Mouse (Mus musculus) urinary bladder, postnatal 14 days (tissue): ENCODE measurements around the gene Fnbp1.

Experiments
- DNase-seq: peaks from one replicate; pipeline ENCODE4 v3.0.0; 2021; ENCODE audit warnings: low spot score

Gene Fnbp1

DNA sequence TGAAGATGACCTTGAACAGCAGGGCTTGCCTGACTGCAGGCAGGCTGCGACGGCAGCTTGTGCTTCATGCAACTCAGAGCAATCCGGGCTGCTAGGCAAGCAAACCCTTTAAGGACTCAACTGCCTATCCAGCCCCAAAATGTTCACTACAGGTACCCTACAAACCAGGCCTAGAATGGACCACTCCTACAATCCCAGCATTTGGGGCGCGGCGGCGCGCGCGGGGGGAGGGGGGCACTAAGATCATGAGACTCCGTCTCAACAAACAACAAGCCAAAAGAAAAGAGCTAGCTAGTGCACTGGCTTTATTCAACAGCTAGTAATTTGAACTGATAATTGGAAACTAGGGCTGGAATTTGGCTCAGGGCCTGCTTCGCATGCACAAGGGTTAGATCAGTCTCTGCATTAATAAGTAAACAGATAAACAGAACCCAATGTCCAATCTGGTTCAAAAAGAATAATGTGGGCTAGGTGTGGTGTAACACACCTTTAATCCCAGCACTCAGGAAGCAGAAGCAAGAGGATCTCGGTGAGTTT lies 74.7 kb downstream of the Fnbp1 start:
- no peak for DNase-seq

DNA sequence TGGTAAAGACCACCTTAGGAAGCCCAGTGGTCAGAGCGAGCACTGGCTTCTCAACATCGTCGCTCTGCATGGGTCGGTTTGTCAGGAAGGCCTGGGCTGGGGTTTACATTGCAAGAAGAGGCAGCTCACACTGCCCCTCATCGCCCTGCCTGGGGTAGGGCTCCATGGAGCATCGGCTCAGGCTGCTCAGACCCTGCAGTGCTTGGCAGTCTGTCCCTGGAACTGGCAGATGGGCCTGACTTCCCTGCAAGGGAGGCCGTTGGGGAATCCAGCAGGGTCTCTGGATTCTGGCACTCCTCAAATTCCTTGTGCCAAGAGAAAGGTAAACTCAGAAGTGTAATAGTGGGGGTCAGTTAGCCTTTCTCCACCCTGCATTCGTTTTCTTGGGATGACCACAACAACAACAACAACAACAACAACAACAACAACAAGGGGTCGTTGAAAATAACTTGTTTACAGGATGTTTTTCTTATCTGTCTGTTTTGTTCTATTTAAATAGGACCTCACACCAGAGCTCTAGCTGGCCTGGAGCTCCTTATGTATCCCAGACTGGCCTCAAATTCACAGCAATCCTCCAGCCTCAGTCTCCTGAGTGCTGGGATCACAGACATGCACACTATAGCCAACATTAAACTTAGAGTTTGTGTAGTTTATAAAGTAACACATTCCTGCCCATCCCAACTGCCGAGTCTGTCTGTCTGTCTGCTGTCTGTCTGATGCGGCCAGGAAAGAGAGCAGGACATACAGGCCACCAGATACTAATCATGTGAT lies 75.6 kb downstream of the Fnbp1 start:
- DNase-seq: no peak

DNA sequence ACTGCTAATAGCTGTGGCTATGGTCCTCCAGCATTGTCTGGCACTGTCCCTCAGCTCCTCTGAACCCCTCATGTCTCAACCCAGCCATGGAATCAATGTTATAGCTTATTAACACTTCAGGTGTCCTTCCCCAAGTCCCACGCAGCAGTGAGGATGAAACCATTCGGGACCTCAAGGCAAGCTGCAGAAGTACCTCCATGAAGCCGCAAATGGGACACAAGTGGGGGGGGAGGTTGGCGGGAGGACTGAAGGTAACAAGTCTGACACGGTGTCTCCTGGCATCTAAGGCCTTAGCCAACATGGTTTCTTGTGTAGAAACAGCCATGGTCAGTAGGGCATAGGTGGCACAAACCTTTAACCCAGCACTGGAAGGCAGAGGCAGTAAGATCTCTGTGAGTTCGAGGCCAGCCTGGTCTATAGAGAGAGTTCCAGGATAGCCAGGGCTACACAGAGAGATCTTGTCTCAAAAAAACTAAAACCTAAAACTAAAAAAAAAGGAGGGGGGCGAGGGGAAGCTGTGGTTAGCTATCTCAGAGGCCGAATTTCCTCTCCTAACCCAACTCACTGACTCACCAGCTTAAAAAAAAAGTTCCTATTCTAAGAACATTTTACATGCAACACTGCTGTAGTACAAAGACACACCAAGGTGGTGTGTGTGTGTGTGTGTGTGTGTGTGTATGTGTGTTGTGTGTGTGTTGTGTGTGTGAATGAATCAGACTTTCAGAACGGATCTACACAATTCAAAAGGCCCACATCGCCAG lies 79.8 kb downstream of the Fnbp1 start:
- no peak for DNase-seq

DNA sequence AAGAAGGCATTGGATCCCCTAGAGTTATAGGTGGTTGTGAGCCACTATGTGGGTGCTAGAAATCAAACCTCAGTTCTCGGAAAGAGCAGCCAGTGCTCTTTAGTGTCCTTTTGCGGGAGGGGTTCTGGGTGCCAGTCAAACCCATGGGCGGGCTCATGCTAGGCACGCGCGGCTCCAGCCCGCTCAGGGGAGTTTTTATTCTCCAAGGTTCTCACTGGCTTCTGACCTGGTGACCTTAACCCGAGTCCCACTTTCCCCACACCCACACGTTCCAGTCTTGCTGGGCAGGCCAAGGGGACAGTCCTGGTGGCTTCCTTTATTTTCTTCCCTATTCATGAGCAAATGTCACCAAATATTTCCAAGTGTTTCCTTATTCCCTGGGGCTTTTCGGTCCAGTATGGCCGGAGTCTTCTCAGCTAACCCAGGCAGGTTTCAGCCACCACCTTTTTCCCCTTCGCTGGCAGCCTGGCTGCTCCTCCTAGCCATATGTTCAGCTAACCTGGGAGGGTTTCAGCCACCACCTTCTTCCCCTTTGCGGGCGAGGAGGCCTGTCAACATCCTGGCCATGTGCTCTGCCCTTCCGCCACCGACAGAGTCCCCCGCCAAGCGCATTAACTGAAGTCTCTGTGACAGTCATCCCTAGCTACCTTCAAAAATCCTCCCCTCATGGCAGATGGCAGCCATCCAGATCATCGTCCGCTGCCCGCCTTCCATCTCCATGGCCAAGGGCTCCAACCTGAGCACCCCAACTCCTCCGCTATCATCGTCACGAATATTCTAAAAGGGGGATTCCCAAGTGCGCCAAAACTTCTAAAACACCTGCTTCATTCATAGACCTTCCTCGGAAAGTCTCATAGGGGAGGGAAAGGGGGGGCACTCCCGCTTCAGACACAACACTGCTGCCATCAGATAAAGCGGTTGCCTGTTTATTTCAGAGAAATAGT lies 80.7 kb downstream of the Fnbp1 start:
- no peak for DNase-seq

DNA sequence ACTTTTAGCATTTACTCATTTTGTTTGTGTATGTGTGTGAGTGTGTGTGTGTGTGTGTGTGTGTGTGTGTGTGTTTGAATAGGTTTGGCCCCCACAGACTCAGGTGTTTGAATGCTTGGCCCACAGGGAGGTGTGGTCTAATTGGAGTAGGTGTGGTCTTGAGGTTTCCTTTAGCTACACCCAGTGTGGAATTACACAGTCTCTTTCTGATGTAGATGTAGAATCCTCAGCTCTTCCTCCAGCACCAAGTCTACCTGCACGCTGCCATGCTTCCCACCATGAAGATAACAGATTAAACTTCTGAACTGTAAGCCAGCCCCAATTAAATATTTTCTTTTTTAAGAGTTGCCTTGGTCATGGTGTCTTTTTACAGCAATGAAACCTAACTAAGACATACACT lies 81.5 kb downstream of the Fnbp1 start:
- DNase-seq: no peak

DNA sequence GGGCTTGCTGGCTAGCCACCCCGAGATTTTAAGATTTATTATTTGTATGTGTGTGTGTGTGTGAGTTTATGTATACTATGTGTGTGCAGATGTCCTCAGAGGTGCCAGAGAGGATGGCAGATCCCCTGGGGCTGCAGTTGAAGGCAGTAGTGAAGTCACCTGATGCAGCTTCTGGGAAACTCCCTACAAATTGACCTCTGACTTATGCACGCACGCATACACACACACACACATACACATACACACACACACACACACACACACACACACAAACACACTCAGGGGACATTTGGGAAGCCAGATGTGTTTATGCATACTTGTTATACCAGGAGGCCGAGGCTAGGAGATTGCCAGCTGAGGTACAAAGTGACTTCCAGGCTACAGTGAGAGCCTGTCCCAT lies 83.4 kb downstream of the Fnbp1 start:
- DNase-seq: no peak

DNA sequence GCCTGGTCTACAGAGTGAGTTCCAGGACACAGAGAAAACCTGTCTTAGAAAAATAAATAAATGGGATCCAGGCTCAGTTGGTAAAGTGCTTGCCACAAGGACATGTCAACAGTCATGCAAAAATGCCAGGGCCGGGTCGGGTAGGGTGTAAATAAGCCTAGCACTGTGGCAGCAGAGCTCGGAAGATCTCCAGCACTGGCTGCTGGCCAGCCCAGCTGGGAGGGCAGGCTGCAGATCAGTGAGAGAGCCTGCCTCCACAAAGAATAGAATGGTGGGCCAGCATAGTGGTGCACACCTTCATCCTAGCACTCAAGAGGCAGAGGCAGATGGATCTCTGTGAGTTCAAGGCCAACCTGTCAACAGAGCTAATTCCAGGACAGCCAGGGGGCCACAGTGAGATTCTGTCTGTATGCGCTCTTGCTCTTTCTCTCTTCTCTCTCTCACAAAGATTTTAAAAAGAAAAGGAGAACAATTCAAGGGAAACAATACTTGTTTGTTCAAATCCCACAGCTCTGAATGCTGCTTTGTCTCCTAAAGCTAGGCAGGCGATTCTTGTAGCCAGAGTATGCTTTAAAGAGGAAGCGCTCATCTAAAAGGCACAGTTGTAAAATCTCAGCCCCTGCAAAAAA lies 84.1 kb downstream of the Fnbp1 start:
- no peak for DNase-seq

DNA sequence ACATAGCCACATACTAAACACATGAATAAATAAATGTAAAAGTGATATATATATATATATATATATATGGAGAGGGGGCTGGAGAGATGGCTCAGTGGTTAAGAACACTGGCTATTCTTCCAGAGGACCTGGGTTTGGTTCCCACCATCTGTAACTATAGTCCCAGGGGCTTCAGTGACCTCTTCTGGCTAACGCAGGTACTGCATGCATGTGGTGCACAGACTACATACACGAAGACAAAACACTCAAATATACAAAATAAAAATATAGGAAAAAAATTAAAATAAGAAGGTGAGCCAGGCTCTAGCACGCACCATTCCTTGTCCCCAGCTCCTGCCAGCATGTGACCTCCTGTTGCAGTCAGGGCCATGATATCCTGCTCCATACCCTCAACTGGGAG lies 85.7 kb downstream of the Fnbp1 start:
- no peak for DNase-seq

DNA sequence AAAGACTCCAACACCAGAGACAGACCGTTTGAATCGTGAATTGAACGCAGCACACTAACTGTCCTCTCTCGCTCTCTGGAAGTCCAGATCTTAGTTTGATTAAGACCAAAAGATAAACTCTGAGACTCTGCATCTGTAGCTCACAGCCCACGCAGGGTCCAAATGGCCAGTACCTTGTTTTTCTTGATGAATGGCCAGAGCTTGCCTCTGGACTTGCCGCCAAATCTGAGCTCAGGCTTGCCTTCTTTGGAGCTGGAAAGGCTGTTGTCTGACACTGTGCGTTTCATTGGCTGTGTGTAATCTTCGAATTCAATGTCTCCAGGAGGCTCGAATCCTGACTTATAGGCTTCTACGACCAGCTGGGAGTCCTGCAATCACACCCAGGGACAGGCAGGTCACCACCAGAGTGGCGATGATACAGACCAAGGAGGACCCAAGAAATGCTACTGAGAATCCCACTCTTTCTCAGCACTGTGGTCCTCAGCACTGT lies 87.9 kb downstream of the Fnbp1 start:
- DNase-seq: no peak

DNA sequence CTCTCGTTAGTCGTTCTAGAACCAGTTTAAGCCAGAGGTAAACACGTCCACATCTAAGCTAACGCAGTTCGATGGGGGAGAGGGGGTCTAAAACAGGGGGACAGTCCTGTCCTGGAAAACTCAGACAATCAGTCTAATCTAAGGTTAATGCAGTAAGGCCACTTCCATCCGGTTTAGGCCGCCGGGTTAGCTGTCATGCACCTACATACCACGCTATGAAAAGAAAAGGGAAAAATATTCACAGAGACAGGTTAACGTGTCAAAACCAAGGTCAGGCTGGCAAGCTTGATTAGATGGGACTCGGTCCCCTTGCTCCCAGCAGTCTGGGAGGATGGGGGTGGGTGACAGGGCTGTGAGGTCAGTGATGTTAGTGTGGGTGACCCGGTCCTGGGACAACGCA lies 88.4 kb downstream of the Fnbp1 start:
- no peak for DNase-seq

DNA sequence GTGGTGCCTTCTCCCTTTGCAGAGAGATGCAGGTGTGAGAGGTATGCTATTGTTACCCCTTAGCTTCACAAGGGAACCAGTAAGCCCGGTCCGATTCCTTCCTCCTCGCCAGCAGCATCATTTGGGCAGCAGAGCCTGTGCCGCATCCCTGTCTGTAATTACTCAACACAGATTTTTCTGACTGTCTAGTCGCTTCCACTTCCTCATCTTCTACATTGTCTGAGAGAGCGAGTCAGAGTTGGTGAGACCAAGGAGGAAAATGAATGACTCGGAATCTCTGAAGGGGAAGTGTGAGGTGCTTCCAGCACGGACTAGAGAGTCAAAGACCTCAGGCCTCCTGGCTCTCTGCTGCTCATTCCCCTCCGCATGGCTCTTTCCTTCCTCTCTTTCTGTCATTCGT lies 89.4 kb downstream of the Fnbp1 start:
- DNase-seq: no peak

DNA sequence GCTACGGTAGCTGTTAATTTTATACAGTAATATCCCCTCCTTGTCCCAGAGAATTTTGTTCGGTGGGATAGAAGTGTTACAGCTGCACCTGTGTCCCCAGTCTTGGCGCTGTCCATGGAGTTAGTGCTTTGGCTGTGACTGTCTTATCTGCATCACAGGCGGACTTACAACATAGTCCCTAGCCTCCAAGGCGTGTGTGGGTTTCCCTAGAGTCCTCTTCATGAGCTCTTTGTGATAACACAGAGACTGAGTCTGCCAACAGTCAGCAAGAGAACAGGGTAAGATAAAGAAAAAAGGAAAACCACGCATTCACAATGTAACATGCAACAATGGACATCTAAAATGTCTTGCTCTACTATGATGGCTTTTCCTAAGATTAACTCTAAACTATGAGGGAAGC lies 93.8 kb downstream of the Fnbp1 start:
- no peak for DNase-seq

DNA sequence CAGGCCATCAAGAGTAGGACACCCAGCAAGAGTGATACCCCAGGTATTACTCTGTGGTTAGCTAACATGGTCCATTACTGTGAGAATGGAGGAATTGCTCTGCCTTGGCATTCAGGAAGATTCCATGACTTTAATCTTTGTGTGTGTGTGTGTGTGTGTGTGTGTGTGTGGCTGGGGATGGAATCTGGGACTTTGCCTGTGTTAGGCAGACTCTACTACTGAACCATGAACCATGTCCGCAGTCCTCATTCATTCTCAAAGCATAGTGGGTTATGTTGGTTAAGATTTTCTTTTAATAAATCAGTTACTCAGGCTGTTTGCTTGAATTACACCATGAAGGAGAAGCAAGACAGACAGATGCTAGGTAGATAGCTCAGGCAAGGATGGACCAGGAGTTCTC lies 98.0 kb downstream of the Fnbp1 start:
- no peak for DNase-seq

DNA sequence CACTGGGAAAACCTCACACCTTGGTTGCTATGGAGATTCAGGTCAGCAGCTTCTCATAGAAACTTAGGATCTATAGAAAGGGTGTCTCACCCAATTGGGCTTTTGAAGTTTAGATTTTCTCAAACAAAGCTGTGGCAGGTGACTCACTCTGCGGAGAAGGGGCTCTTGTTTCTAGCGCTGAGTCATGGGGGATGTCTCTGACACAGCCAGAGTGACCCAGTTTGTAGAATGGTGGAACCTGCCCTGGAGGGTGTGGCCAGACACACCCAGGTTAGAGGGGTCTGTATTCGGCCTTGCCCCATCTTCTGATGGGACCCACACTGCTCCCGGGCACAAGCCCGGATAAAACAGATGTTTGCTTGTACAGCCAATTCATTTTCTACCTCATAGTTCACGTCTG lies 98.9 kb downstream of the Fnbp1 start:
- no peak for DNase-seq

DNA sequence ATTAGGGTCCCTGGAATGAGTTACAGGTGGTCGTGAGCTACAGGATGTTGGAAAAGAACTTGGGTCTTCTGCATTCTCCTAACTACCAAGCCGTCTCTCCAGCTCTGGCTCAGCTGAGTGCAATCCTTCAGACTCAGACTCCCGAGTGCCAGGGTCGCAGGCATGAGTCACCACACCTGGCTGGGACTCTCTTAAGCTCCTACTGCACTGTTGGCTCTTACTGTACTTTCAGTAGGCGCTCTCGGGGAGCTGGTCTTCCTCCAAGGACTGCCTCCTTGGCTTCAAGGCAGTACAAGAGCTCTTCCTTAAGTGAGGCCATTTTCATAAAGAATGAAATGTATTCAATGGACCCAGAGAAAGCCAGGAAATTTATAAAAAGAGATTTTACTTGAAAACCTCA lies 100.4 kb downstream of the Fnbp1 start:
- DNase-seq: no peak

DNA sequence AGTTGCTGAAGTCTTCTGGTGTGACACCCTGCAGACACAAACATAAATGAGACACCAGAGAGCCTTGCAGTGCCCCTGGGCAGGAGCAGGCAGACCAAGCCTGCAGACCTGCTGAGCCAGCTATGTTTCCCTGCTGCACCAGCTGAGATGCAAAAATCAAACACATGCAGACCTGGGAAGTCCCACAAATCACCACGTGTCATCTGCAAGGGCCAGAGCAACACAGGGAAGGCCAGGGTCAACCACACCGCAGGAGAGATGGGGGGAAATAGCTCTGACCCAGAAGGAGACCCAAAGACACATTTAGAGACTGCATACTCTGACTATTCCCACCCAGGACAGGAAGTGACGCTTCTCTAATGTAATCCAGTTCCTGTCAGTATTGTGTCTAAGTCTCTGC lies 101.3 kb downstream of the Fnbp1 start:
- DNase-seq: no peak

DNA sequence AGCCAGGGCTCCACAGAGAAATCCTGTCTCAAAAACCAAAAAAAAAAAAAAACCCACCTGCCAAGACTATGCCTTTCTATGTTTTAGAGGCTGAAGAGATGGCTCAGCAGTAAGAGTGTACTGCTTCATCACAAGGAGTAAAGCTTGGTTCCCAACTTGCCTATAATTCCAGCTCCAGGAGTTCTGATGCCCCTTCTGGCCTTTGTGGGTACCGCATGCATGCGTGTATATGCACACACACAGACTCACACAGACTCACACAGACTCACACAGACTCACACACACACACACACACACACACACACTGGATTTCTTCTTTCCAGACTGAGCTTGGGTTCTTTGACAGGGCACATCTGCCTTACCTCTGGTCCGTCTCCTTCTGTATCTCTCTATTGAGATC lies 101.8 kb downstream of the Fnbp1 start:
- no peak for DNase-seq

DNA sequence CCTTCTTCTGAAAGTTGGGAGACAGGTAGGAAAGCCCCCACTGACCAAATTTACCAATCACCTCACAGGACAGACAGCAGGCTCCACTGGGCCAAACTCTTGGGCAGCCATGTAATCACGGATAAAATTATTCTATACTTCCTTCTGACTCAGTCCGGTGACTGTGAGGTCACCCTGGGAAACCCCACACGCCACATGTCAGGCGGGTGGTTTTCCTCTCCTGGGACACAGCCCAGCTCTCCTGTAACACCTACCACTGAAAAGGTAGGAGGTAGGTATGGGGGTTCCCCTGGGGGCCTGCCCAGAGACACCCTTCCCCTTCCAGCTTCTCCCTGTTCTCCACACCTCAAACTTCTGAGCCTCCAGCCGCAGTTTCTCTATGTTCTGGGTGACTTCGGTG lies 105.0 kb downstream of the Fnbp1 start:
- DNase-seq: no peak

DNA sequence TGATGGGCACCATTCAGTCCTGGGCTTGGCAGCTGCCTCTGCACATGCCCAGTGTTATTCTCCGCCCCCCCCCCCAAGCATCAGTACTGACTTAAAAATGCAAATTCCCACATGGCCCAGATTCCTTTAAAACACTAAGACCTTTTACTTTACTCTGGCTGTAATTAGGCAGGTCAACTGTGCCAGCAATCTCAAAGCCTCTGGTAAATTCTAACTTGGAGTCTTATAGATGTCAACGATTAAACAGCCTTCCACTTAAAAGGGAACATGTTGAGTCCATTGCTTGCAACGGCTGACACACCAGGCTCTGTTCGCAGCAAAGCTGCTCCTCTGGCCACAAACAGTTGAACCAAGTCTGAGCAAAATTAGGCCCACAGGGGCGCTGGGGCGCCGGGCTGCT lies 109.8 kb downstream of the Fnbp1 start:
- DNase-seq: no peak

DNA sequence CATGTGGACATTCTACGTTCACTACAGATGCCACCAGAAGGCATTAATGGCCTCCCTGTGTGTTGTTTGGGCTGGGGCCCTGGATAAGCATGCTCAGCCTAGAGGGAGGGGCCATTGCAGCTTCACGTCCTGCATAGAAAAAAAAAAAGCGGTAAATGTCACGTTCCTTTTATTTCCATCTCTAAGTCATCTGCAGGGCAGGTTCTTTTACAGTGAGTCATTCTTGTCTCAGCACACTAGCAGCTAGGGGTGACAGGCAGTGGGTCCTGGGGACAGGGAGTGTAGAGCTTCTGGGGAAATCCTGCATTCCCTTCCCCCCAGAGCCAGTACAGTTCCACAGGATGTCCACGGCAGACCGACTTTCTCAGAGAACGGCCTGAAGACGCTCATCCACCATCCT lies 115.2 kb downstream of the Fnbp1 start:
- DNase-seq: no peak

DNA sequence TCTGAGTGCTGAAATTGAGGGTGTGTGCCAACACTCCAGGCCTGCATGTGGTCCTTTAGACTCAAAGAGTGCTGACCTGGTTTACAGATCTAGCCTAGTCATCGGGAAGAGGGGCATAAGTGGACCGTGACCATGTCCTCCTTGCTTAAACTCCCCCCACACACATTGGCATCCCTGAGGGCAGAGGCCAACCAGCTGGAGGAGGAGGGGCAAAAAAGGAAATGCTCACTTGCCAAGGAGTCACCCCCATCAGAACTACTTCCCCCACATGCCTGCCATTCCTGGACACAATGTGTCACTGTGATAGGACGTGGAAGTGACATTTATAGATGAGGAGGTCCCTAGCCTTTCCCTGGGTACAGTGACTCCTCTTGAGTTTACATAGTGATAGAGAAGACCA lies 116.3 kb downstream of the Fnbp1 start:
- no peak for DNase-seq
